Mouse (Mus musculus) embryonic facial prominence, embryonic 11.5 days (tissue): Measurements from ENCODE around the gene Ppp1r12b. TPM values are rescaled to one million over a fixed set of nuclear protein-coding genes. Genes with fewer than 3 reads are reported as not detected.

Experiments
- ATAC-seq: fragments of 200-750 bp; cut with Nextera tagmentation; replicated peaks from 2 replicates; pipeline ENCODE4 v1.8.0; 2017; ENCODE audit warnings: low read depth; ENCODE audit not compliant: insufficient number of reproducible peaks, low FRiP score, low TSS enrichment
- DNase-seq: peaks from one replicate; pipeline ENCODE4 v3.0.0-alpha.2; 2015; ENCODE audit warnings: low spot score
- H3K27ac ChIP-seq: fragments of 300-500 bp; sonication (generic); replicated peaks from 2 replicates; pipeline ENCODE4 v1.5.1; 2014; ENCODE audit warnings: mild to moderate bottlenecking, low read depth, low read length, control low read depth
- H3K27me3 ChIP-seq: fragments of 300-500 bp; sonication (generic); 2 replicates; pipeline ENCODE4 v1.6.1; 2014; ENCODE audit warnings: mild to moderate bottlenecking, low read length, moderate library complexity, mixed read lengths; ENCODE audit not compliant: control insufficient read depth, insufficient read depth
- H3K36me3 ChIP-seq: fragments of 300-500 bp; sonication (generic); replicated peaks from 2 replicates; pipeline ENCODE4 v1.6.1; 2014; ENCODE audit warnings: low read depth, mild to moderate bottlenecking, low read length, moderate library complexity, mixed read lengths; ENCODE audit not compliant: control insufficient read depth, insufficient read depth
- H3K4me1 ChIP-seq: fragments of 300-500 bp; sonication (generic); 2 replicates; pipeline ENCODE4 v1.6.1; 2014; ENCODE audit warnings: low read length, mixed read lengths; ENCODE audit not compliant: control insufficient read depth, insufficient read depth
- H3K4me2 ChIP-seq: fragments of 300-500 bp; sonication (generic); 2 replicates; pipeline ENCODE4 v1.6.1; 2014; ENCODE audit warnings: low read depth, mild to moderate bottlenecking, control low read depth, low read length, moderate library complexity
- H3K4me3 ChIP-seq: fragments of 300-500 bp; sonication (generic); 2 replicates; pipeline ENCODE4 v1.5.1; 2014; ENCODE audit warnings: low read depth, low read length, control low read depth
- H3K9ac ChIP-seq: fragments of 300-500 bp; sonication (generic); replicated peaks from 2 replicates; pipeline ENCODE4 v1.6.1; 2014; ENCODE audit warnings: mild to moderate bottlenecking, control low read depth, low read length
- H3K9me3 ChIP-seq: fragments of 300-500 bp; sonication (generic); replicated peaks from 2 replicates; pipeline ENCODE4 v1.6.1; 2016; ENCODE audit warnings: mild to moderate bottlenecking, low read length, inconsistent platforms, mixed read lengths; ENCODE audit not compliant: control insufficient read depth
- WGBS: fragments of 180-500 bp; shearing (Covaris S2); extraction: QIAGEN DNeasy Blood & Tissue Kit; methylation state at CpG from one replicate; pipeline ENCODE4 v1.1.7; 2014; 5-methylcytosine and 5-hydroxymethylcytosine counted together
- microRNA-seq: library from miRNA; unstranded; fragments of <30 nt; microRNA quantifications from one replicate; pipeline ENCODE4, GENCODE M21; 2016; ENCODE audit warnings: borderline number of aligned reads
- polyA plus RNA-seq: library from polyadenylated mRNA; unstranded; fragments of >200 nt; fragmentation: Nextera tagmentation; extraction: Ambion mirVana; gene quantifications from 2 replicates; pipeline ENCODE4 v1.2.1, GENCODE M21; 2014

Gene Ppp1r12b
- polyA plus RNA-seq, 1 experiment from 2014 or later: 5.0 TPM

- H3K27me3 ChIP-seq: peaks cover 43% of the 10 kb centered on the region
- H3K4me2 ChIP-seq: peak overlapping the region; percentile 98
- H3K4me3 ChIP-seq: peak overlapping the region; percentile 49
- no peaks in the 10 kb centered on the region for H3K36me3 ChIP-seq
- peak; percentile 35 for DNase-seq
- H3K9me3 ChIP-seq: no peaks in the 10 kb centered on the region
- ATAC-seq: no peak
- no peaks in the 10 kb centered on the region; the same call in 1 of the 2 replicates for H3K4me1 ChIP-seq
- no peak overlapping the region for H3K27ac ChIP-seq
- peak overlapping the region; percentile 63 for H3K9ac ChIP-seq
- 9% methylated on average over 26 of the region's 26 CpGs for WGBS
Observed at GRCm38 (mm10) chr1:134709411-134710306, 246.1 kb downstream of the Ppp1r12b start.

GRCm38 (mm10) chr1:134708801-134709385, 246.8 kb downstream of the Ppp1r12b start:
- peak overlapping the region; percentile 98 for H3K4me2 ChIP-seq
- DNase-seq: peak; percentile 73
- no peaks in the 10 kb centered on the region for H3K36me3 ChIP-seq
- H3K9ac ChIP-seq: peak overlapping the region; percentile 63
- H3K27ac ChIP-seq: no peak overlapping the region
- H3K9me3 ChIP-seq: no peaks in the 10 kb centered on the region
- WGBS: under 1% methylated on average over 46 of the region's 46 CpGs
- H3K27me3 ChIP-seq: peaks cover 43% of the 10 kb centered on the region
- ATAC-seq: peak; percentile 12; the same call in 1 of the 2 replicates
- no peaks in the 10 kb centered on the region; the same call in 1 of the 2 replicates for H3K4me1 ChIP-seq
- peak overlapping the region; percentile 49 for H3K4me3 ChIP-seq

GRCm38 (mm10) chr1:134708274-134708673, 247.5 kb downstream of the Ppp1r12b start:
- H3K9ac ChIP-seq: peak overlapping the region; percentile 63; the same call in 1 of the 2 replicates
- 3% methylated on average over 8 of the region's 8 CpGs for WGBS
- H3K4me1 ChIP-seq: no peaks in the 10 kb centered on the region; the same call in 1 of the 2 replicates

GRCm38 (mm10) chr1:134707516-134707915, 248.2 kb downstream of the Ppp1r12b start:
- no peak overlapping the region for H3K27ac ChIP-seq
- no peaks in the 10 kb centered on the region for H3K4me1 ChIP-seq
- no peaks in the 10 kb centered on the region for H3K36me3 ChIP-seq

More at GRCm38 (mm10) chr1:134708274-134708673, 247.5 kb downstream of the Ppp1r12b start:
- Histone ChIP-seq H3K4me3 (peak overlapping the region; percentile 49), H3K9me3 (no peaks in the 10 kb centered on the region), H3K36me3 (no peaks in the 10 kb centered on the region), H3K27me3 (peaks cover 41% of the 10 kb centered on the region), H3K4me2 (peak overlapping the region; percentile 98), H3K27ac (no peak overlapping the region)
- ATAC-seq: no peak
- no peak for DNase-seq

GRCm38 (mm10) chr1:134706549-134706948, 249.2 kb downstream of the Ppp1r12b start:
- ATAC-seq (no peak), DNase-seq (no peak)
- Histone ChIP-seq H3K9ac (no peak overlapping the region), H3K4me3 (no peak overlapping the region), H3K4me2 (no peak overlapping the region), H3K27me3 (peaks cover 40% of the 10 kb centered on the region), H3K4me1 (no peaks in the 10 kb centered on the region), H3K27ac (no peak overlapping the region), H3K9me3 (no peaks in the 10 kb centered on the region), H3K36me3 (no peaks in the 10 kb centered on the region)
- WGBS: 39% methylated on average over 2 of the region's 2 CpGs

More at GRCm38 (mm10) chr1:134707516-134707915, 248.2 kb downstream of the Ppp1r12b start:
- Histone ChIP-seq H3K4me3 (no peak overlapping the region), H3K9ac (no peak overlapping the region), H3K9me3 (no peaks in the 10 kb centered on the region), H3K27me3 (peaks cover 40% of the 10 kb centered on the region), H3K4me2 (no peak overlapping the region)
- no peak for DNase-seq
- WGBS: 66% methylated on average over 3 of the region's 3 CpGs
- ATAC-seq: no peak

Small RNAs within 50 kb of the gene (microRNA-seq; reads per million reads assigned to microRNA genes)
- gene Gm22232: not detected

Other genes with a start within 250 kb of the Ppp1r12b start
- 44.8 and 46.4 TPM in 2 replicates for gene Ube2t, start 6.6 kb upstream of the Ppp1r12b start, polyA plus RNA-seq
- gene Lgr6, start 149.3 kb upstream of the Ppp1r12b start, polyA plus RNA-seq: 0.77 and 0.93 TPM in 2 replicates
- 0.92 and 1.9 TPM in 2 replicates for gene Ptpn7, start 176.8 kb upstream of the Ppp1r12b start, polyA plus RNA-seq
- 44.2 and 52.2 TPM in 2 replicates for gene Arl8a, start 190.9 kb upstream of the Ppp1r12b start, polyA plus RNA-seq
- gene Gpr37l1, start 211.7 kb upstream of the Ppp1r12b start, polyA plus RNA-seq: not detected in 2 replicates